Mouse (Mus musculus) granulocyte monocyte progenitor cell, adult 5-6 weeks (primary cell): ENCODE measurements around the gene Hmga1. TPM values are rescaled to one million over a fixed set of nuclear protein-coding genes. Genes with fewer than 3 reads are reported as not detected.

Experiments used
- total RNA-seq, 2 experiments: library from RNA; stranded (forward) in 1 of 2; stranded (reverse) in 1 of 2; fragments of 200-712, 200-1000 nt in 1 of 2; fragments of >200 nt in 1 of 2; fragmentation: Nextera tagmentation in 1 of 2; gene quantifications; 2 replicates each; pipeline ENCODE4 v1.2.3; 2014 to 2017

Gene Hmga1
- total RNA-seq, 2 experiments from 2014 or later: 267 to 541 TPM

Other genes with a start within 250 kb of the Hmga1 start
- not detected in 2 replicates for gene Grm4, start 35.1 kb upstream of the Hmga1 start, total RNA-seq (2014; fragmentation: Nextera tagmentation)
- not detected in 2 replicates for gene Grm4, start 35.1 kb upstream of the Hmga1 start, total RNA-seq (2017)
- gene AI413582, start 9.3 kb downstream of the Hmga1 start, total RNA-seq (2014; fragmentation: Nextera tagmentation): 59.2 and 65.2 TPM in 2 replicates
- gene AI413582, start 9.3 kb downstream of the Hmga1 start, total RNA-seq (2017): 34.8 and 42.3 TPM in 2 replicates
- 95.3 and 120 TPM in 2 replicates for gene Nudt3, start 67.0 kb downstream of the Hmga1 start, total RNA-seq (2014; fragmentation: Nextera tagmentation)
- gene Nudt3, start 67.0 kb downstream of the Hmga1 start, total RNA-seq (2017): 173 and 194 TPM in 2 replicates
- not detected in 2 replicates for gene RPS10-NUDT3, start 78.7 kb downstream of the Hmga1 start, total RNA-seq (2014; fragmentation: Nextera tagmentation)
- not detected in 2 replicates for gene RPS10-NUDT3, start 78.7 kb downstream of the Hmga1 start, total RNA-seq (2017)
- gene Rps10, start 80.2 kb downstream of the Hmga1 start, total RNA-seq (2014; fragmentation: Nextera tagmentation): 2,240 and 2,398 TPM in 2 replicates
- 2,059 and 2,173 TPM in 2 replicates for gene Rps10, start 80.2 kb downstream of the Hmga1 start, total RNA-seq (2017)
- not detected in 2 replicates for gene Pacsin1, start 99.0 kb downstream of the Hmga1 start, total RNA-seq (2014; fragmentation: Nextera tagmentation)
- gene Pacsin1, start 99.0 kb downstream of the Hmga1 start, total RNA-seq (2017): 0.43 TPM in 1 of 2 replicates, not detected in the other
- not detected in 2 replicates for gene Spdef, start 172.5 kb downstream of the Hmga1 start, total RNA-seq (2014; fragmentation: Nextera tagmentation)
- gene Spdef, start 172.5 kb downstream of the Hmga1 start, total RNA-seq (2017): not detected in 2 replicates